Mouse (Mus musculus) gastrocnemius, postnatal 36 days (tissue): ENCODE results near the gene Wdr31. TPM values are rescaled to one million over a fixed set of nuclear protein-coding genes. Genes with fewer than 3 reads are reported as not detected.

Experiments used
- DNase-seq, 2 experiments: peaks; one replicate each; pipeline ENCODE4 v3.0.0; 2022
- intact Hi-C: fragments of 180-260 bp; cut with DNase I; formaldehyde crosslinking; loops from one replicate; pipeline ENCODE4 v1.15.1; 2025
- long read RNA-seq, 2 experiments: library from polyadenylated mRNA; stranded (forward); transcript quantifications; one replicate each; pipeline ENCODE4 v2.0.0; 2021
- total RNA-seq, 2 experiments: library from RNA; stranded (reverse); gene quantifications; 2 replicates each; pipeline ENCODE4 v1.2.3; 2021

Gene Wdr31
- under 1 TPM in 1 of 2 experiments, not detected in 1; 0.22 TPM for total RNA-seq
- long read RNA-seq, experiment 1: 0 reads
- long read RNA-seq, experiment 2: 0 reads

DNA sequence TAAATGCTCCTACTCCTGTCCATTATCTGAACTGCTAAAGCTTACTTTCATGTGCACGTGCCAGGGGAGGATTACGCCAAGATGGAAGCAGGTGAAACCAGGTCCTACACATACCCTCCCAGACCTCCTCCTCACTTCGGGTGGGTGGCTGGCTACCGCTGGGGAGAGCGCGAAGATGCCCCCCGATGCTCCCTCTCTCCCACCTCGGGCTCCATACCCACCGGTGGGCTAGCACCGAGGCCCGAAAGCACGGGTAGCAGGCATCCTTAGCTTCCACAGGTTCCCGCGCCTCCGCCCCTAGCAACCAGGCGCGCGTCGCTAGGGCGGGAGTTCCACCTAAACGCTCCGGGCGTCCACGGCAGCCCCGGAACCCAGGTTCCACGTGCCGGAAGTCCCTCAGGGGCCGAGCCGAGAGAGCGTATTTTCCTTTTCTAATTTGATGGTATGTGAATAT, at the start of gene Wdr31:
TSS of gene Wdr31 (minus strand) at position 299 of the 454 bp plus-strand sequence.
- peak; percentile 39 to 66 for DNase-seq
- intact Hi-C loops: no loop called here

DNA sequence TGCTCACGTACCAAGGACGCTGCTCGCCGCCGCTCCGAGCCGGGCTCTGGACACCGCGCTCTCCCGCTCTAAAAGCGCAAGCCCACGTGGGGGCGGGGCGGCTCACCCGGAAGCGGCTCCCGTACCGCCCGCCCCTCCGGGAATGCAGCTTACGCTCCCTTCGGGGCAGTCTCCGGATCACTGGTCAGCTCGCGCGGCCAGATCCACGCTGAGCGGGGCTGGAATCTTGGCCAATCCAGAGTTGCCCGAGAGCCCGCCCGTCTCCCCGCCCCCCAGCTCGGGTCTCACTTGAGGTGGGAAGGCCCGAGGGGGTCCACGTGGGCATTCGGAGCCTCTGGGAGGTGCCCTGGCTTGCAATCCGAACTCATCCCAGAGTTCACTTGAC, 49.1 kb upstream of the Wdr31 start, which contains the start of gene Alad:
TSS of gene Alad (minus strand) at position 70 of the 385 bp plus-strand sequence.
- DNase-seq: peak; percentile 80 to 84
- intact Hi-C loops: no loop called here

- DNase-seq: no peak
- intact Hi-C loops: no loop called here
Measured at GRCm38 (mm10) chr4:62519122-62519848, 48.6 kb upstream of the Wdr31 start.

GRCm38 (mm10) chr4:62518416-62519121, 47.9 kb upstream of the Wdr31 start:
- intact Hi-C loops: no loop called here
- DNase-seq: no peak

GRCm38 (mm10) chr4:62517538-62518415, 47.1 kb upstream of the Wdr31 start:
- intact Hi-C loops: no loop called here
- no peak for DNase-seq

DNA sequence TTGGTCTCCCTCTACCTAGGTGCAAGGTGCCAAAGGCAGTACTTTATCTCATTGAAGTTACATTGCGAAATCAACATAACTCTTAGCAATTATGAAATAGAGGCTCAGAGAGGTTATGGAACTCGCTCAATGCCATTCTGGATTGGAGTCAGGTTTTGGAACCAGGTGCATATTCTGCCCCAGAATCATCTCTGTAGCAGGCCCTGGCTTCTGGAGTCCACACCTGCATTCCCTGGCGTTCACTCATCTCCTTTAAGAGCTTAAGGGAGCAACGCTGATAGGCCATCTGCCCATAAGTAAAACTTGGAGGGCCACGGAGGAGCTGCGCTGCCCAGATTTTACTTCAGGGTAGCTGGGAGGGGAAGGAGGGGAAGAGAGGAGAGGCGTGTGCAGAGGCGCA, 46.4 kb upstream of the Wdr31 start:
- DNase-seq: no peak
- intact Hi-C loops: no loop called here

DNA sequence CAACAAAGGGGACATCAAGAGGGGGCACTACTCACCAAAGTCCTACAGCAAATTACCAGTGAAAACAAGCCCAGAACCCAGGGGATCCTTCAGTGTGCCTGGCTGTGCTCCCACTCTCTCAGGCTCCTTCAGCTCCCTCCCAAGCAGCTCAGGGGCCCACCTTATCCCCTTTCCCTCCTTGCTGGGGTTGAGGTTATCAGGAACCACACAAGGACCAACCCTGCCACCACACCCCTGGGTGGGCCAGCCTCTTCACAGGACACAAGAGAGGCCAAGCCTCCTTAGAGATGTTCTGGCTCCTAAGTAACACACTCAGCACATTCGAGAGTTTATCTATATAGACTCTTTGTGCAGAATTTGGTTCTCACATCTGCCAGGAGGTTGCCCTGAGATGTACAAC, 45.9 kb upstream of the Wdr31 start:
- intact Hi-C loops: no loop called here
- no peak for DNase-seq

DNA sequence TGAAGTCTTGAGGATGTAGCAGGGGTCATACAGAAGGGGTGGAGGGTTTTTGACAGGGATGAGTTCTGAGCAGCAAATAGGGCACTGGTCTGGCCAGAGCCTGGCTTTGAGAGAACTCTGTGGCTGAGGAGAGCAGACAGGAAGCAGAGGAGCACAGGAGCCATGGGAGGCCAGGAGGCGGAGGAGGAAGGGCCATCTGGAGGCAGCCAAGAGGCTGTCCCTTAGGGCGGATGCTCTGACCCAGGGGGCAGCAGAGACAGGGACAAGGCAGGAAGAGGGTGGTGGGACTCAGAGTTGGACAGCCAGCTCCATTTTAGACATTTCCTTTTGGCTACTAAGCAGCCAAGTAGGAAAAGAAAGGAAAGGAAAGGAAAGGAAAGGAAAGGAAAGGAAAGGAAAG, 45.4 kb upstream of the Wdr31 start:
- DNase-seq: peak in 1 of 2 experiments; percentile 39
- intact Hi-C loops: no loop called here

DNA sequence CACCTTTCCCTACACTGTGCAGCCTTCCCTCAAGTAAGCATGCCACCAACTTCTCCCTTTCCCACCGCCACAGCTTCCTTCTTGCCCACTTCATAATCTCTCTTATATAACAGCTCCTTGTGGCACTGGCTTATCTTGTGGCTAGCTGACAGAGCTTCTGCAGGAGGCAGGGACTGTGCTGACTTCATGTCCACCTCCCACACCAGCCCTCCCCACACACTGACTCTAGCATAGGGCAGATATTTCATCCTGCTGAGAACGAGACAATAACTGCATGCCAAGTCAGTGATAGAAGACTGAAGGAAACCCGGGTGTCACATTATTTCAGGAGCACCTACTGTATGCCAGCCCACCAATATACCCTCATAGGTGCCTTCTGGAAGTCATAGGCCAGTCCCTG, 44.8 kb upstream of the Wdr31 start:
- intact Hi-C loops: no loop called here
- no peak for DNase-seq

- intact Hi-C loops: no loop called here
- DNase-seq: no peak
Measured at GRCm38 (mm10) chr4:62514995-62515394, 44.3 kb upstream of the Wdr31 start.

DNA sequence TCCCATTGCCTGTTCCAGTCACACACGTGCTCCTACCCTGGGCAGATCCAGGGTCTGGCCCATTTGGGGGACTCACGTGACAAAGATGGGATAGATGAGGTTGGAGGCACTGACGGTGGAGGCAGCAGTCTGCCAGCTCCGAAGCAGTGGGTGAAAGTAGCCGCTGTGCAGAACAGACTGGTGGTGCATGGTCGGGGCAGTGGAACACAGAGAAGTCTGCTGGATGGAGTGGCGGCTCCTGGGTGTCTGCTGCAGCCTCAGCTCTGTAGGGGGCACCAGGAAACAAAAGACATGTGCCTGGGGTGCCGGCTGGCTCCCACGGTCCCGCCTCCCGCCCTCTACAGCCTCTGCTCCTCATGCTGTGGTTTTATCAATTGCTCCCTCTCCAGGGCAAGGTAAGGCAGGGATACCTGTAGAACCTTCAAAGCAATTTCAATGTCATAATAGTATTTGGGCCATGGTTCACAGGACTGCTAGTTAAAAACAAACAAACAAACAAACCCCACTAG, 43.4 kb upstream of the Wdr31 start:
- intact Hi-C loops: no loop called here
- DNase-seq: no peak

GRCm38 (mm10) chr4:62509946-62510345, 39.2 kb upstream of the Wdr31 start:
- intact Hi-C loops: loop anchor here (5.0 kb wide), 2 partner anchors 98 to 168 kb away; no protein-coding TSS in a partner anchor
- DNase-seq: no peak

DNA sequence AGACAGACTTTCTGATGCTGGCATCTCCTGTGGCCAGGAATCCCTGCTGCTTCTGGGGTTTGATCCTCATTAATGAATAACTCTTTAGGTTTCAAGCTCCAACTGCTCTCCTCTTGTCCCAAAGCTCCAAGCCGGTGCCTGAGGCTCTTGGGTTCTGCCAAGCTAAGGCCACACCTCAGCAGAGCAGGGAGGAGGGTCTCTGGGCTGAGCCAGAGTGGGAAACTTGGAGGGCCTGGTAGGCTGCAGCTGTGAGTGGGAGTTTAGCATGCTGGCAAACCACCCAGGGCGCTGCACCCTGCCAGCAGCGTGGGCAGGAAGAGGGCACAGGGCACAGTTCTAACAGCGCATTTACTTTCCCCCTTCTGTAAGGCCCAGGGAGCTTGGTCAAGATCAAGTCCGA, 38.1 kb upstream of the Wdr31 start:
- intact Hi-C loops: loop anchor here (5.0 kb wide), 2 partner anchors 97 to 167 kb away; no protein-coding TSS in a partner anchor
- no peak for DNase-seq

- no peak for DNase-seq
- intact Hi-C loops: loop anchor here (5.0 kb wide), 2 partner anchors 94 to 164 kb away; no protein-coding TSS in a partner anchor
Measured at GRCm38 (mm10) chr4:62506798-62507197, 36.1 kb upstream of the Wdr31 start.

DNA sequence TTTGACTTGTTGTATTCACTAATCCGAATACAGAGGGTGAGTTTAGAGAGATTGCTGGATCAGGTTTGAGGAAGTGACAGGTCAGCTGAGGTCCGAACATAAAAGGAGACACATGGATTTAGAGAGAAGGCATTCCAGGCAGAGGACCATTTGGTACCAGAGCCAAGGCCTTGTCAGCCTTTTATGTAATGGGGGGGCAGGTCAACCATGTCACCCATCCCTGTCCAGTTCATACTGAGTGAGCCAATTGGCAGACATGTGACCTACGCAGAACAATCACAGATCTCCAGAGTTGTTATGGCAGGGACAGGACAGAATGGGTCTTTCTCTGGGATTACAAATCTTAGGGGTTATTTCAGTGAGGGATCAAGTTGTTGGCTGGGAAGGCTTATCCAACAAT, 35.3 kb upstream of the Wdr31 start:
- DNase-seq: no peak
- intact Hi-C loops: loop anchor here (5.0 kb wide), 2 partner anchors 94 to 164 kb away; no protein-coding TSS in a partner anchor

GRCm38 (mm10) chr4:62503374-62503970, 32.8 kb upstream of the Wdr31 start, which contains the start of gene Hdhd3:
TSS of gene Hdhd3 (minus strand) at chr4:62503467.
- no peak for DNase-seq
- intact Hi-C loops: no loop called here

- intact Hi-C loops: no loop called here
- DNase-seq: no peak
Measured at GRCm38 (mm10) chr4:62502969-62503368, 32.3 kb upstream of the Wdr31 start.

- peak; percentile 85 to 89 for DNase-seq
- intact Hi-C loops: no loop called here
Measured at GRCm38 (mm10) chr4:62501964-62502732, 31.5 kb upstream of the Wdr31 start.

DNA sequence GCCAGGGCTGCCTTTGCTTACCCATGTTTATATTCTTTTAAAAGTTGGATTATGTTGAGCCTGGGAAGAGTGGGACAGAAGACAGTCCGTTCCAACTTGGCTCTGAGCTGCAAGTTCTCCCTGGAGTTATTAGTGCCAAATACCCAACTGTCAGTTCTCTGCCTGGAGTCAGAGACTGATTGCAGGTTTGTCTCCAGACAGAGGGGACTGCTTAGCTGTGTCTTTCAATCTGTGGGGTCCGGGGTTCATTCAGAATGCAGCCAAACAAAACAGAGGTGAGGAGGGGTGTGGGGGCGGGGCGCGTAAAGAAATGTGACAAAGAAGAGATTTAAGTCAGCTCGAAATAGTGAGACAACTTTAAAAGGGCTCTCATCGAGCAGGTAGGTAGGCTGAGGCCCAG, 30.8 kb upstream of the Wdr31 start:
- no peak for DNase-seq
- intact Hi-C loops: no loop called here
